Mouse (Mus musculus) myocyte (in vitro differentiated cells): ENCODE results near the gene Sult1a1.
A peak's percentile ranks its signal among the peaks of the same experiment; 100 is the strongest.

Source experiments
- CEBPB ChIP-seq: IDR thresholded peaks from 2 replicates; pipeline ENCODE4 v1.6.1; 2011; ENCODE audit warnings: mild to moderate bottlenecking, moderate library complexity; ENCODE audit not compliant: poor library complexity, insufficient read depth, severe bottlenecking
- E2F4 ChIP-seq: IDR thresholded peaks from one replicate; pipeline ENCODE4 v1.6.1; 2011; ENCODE audit warnings: mild to moderate bottlenecking, control low read depth, moderate library complexity; ENCODE audit not compliant: insufficient read depth
- MAX ChIP-seq: IDR thresholded peaks from one replicate; pipeline ENCODE4 v1.6.1; 2011; ENCODE audit warnings: low read depth, mild to moderate bottlenecking, control low read depth
- MYOD1 ChIP-seq, 3 experiments: IDR thresholded peaks; one replicate each; pipeline ENCODE4 v1.6.1; 2011; ENCODE audit warnings: control low read depth in 2 of 3, low read depth in 2 of 3, mild to moderate bottlenecking in 2 of 3, moderate library complexity in 1 of 3; ENCODE audit not compliant: insufficient read length in 2 of 3, control insufficient read depth in 1 of 3
- MYOG ChIP-seq, 3 experiments: IDR thresholded peaks; one replicate each; pipeline ENCODE4 v1.6.1; 2011; ENCODE audit warnings: control low read depth in 2 of 3, low read depth in 2 of 3, mild to moderate bottlenecking in 2 of 3; ENCODE audit not compliant: insufficient read length in 2 of 3, control insufficient read depth in 1 of 3, insufficient read depth in 1 of 3
- POLR2A ChIP-seq: IDR thresholded peaks from one replicate; pipeline ENCODE4 v1.6.1; 2011; ENCODE audit warnings: low read depth, mild to moderate bottlenecking, control low read depth, moderate library complexity; ENCODE audit not compliant: insufficient read length
- POLR2AphosphoS2 ChIP-seq: IDR thresholded peaks from one replicate; pipeline ENCODE4 v1.6.1; 2011; ENCODE audit warnings: low read depth, control low read depth; ENCODE audit not compliant: insufficient read length
- SRF ChIP-seq: IDR thresholded peaks from one replicate; pipeline ENCODE4 v1.6.1; 2011; ENCODE audit warnings: low read depth; ENCODE audit not compliant: control insufficient read depth, insufficient read length
- TCF12 ChIP-seq: IDR thresholded peaks from one replicate; pipeline ENCODE4 v1.6.1; 2011; ENCODE audit warnings: mild to moderate bottlenecking, control low read depth; ENCODE audit not compliant: poor library complexity, insufficient read depth, severe bottlenecking
- TCF3 ChIP-seq: IDR thresholded peaks from one replicate; pipeline ENCODE4 v1.6.1; 2011; ENCODE audit warnings: low read depth, control low read depth; ENCODE audit not compliant: insufficient read length
- USF1 ChIP-seq: IDR thresholded peaks from one replicate; pipeline ENCODE4 v1.6.1; 2011; ENCODE audit warnings: low read depth, mild to moderate bottlenecking, control low read depth, moderate library complexity

DNA sequence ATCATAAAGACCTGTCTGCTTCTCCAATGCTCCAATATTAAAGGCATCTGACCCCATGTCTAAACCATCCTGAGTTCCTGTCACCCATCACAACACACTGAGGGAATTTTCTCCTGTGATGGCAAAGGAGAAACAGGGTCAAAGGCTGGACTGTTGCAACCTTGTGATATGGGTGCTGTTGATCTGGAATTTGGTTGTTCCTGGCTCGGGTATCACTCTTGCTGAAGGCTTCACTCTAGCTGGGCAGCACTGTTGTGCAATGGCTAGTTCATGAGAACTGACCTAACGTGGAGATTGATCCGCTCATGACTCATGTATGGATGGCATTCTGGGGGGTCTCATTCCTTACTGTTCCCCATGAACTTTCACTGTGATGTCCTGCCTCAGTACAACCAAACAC, 12.8 kb upstream of the Sult1a1 start:
- TF ChIP-seq POLR2A (no peak), POLR2AphosphoS2 (peak; percentile 24), USF1 (no peak), TCF12 (no peak), MYOG (IDR thresholded peaks at IDR 0.05; ENCODE audit: control insufficient read depth in 1 of 3, insufficient read depth in 1 of 3, insufficient read length in 2 of 3, low read depth in 2 of 3) (no peak), E2F4 (no peak), MAX (no peak), TCF3 (no peak), MYOD1 (IDR thresholded peaks at IDR 0.05; ENCODE audit: control insufficient read depth in 1 of 3, insufficient read length in 2 of 3, low read depth in 2 of 3) (no peak), CEBPB (no peak), SRF (no peak)
